Mouse (Mus musculus) embryonic facial prominence, embryonic 14.5 days (tissue): ENCODE data around the gene Afmid. TPM values are rescaled to one million over a fixed set of nuclear protein-coding genes. Genes with fewer than 3 reads are reported as not detected.

Source experiments
- ATAC-seq: fragments of 200-750 bp; cut with Nextera tagmentation; 2 replicates; pipeline ENCODE4 v1.8.0; 2017; ENCODE audit warnings: low read depth, moderate number of reproducible peaks, moderate TSS enrichment
- DNase-seq: peaks from one replicate; pipeline ENCODE4 v3.0.0-alpha.2; 2015; ENCODE audit warnings: low spot score
- H3K27ac ChIP-seq: fragments of 300-500 bp; sonication (generic); replicated peaks from 2 replicates; pipeline ENCODE4 v1.5.1; 2014; ENCODE audit warnings: low read depth, mild to moderate bottlenecking, low read length, moderate library complexity
- H3K27me3 ChIP-seq: fragments of 300-500 bp; sonication (generic); replicated peaks from 2 replicates; pipeline ENCODE4 v1.6.1; 2014; ENCODE audit warnings: low read length; ENCODE audit not compliant: control insufficient read depth, insufficient read depth
- H3K36me3 ChIP-seq: fragments of 300-500 bp; sonication (generic); 2 replicates; pipeline ENCODE4 v1.6.1; 2014; ENCODE audit warnings: low read length, mixed read lengths; ENCODE audit not compliant: control insufficient read depth, insufficient read depth
- H3K4me1 ChIP-seq: fragments of 300-500 bp; sonication (generic); 2 replicates; pipeline ENCODE4 v1.6.1; 2014; ENCODE audit warnings: antibody characterized with exemption, low read length; ENCODE audit not compliant: control insufficient read depth, insufficient read depth
- H3K4me2 ChIP-seq: fragments of 300-500 bp; sonication (generic); 2 replicates; pipeline ENCODE4 v1.6.1; 2014; ENCODE audit warnings: low read depth, mild to moderate bottlenecking, low read length, moderate library complexity, mixed read lengths
- H3K4me3 ChIP-seq: fragments of 300-500 bp; sonication (generic); 2 replicates; pipeline ENCODE4 v1.5.1; 2014; ENCODE audit warnings: low read depth, mild to moderate bottlenecking, low read length
- H3K9ac ChIP-seq: fragments of 300-500 bp; sonication (generic); 2 replicates; pipeline ENCODE4 v1.6.1; 2014; ENCODE audit warnings: low read depth, mild to moderate bottlenecking, low read length, moderate library complexity, mixed read lengths
- H3K9me3 ChIP-seq: fragments of 300-500 bp; sonication (generic); 2 replicates; pipeline ENCODE4 v1.6.1; 2016; ENCODE audit warnings: low read length; ENCODE audit not compliant: control insufficient read depth
- WGBS: fragments of 180-500 bp; shearing (Covaris S2); extraction: QIAGEN DNeasy Blood & Tissue Kit; methylation state at CpG from one replicate; pipeline ENCODE4 v1.1.7; 2014; 5-methylcytosine and 5-hydroxymethylcytosine counted together
- polyA plus RNA-seq: library from polyadenylated mRNA; unstranded; fragments of >200 nt; fragmentation: Nextera tagmentation; extraction: Ambion mirVana; gene quantifications from 2 replicates; pipeline ENCODE4 v1.2.1, GENCODE M21; 2014

The Afmid gene
- polyA plus RNA-seq, 1 experiment from 2014 or later = 5.5 TPM

GRCm38 (mm10) chr11:117878892-117879291, 53.2 kb downstream of the Afmid start:
- Histone ChIP-seq H3K27ac (peak overlapping the region; percentile 49), H3K4me3 (no peak overlapping the region), H3K4me2 (peak overlapping the region; percentile 32; the same call in 1 of the 2 replicates), H3K4me1 (peaks cover 18% of the 10 kb centered on the region), H3K9ac (peak overlapping the region; percentile 50), H3K36me3 (no peaks in the 10 kb centered on the region), H3K9me3 (no peaks in the 10 kb centered on the region), H3K27me3 (no peaks in the 10 kb centered on the region)
- 13% methylated on average over 8 of the region's 8 CpGs for WGBS
- ATAC-seq (no peak; the same call in 1 of the 2 replicates), DNase-seq (no peak)

- no peaks in the 10 kb centered on the region for H3K27me3 ChIP-seq
- 80% methylated on average over 6 of the region's 6 CpGs for WGBS
- H3K4me3 ChIP-seq = no peak overlapping the region
- H3K27ac ChIP-seq = no peak overlapping the region
- H3K4me2 ChIP-seq = no peak overlapping the region
- no peak for DNase-seq
- no peak overlapping the region for H3K9ac ChIP-seq
- no peak for ATAC-seq
- H3K36me3 ChIP-seq = no peaks in the 10 kb centered on the region
- H3K9me3 ChIP-seq = no peaks in the 10 kb centered on the region
- H3K4me1 ChIP-seq = peaks cover 20% of the 10 kb centered on the region
These were observed 54.0 kb downstream of the Afmid start for GRCm38 (mm10) chr11:117879676-117880075.

- no peak for ATAC-seq
- Histone ChIP-seq H3K9ac (no peak overlapping the region), H3K4me1 (peaks cover 20% of the 10 kb centered on the region), H3K4me2 (no peak overlapping the region), H3K36me3 (no peaks in the 10 kb centered on the region), H3K9me3 (no peaks in the 10 kb centered on the region), H3K4me3 (no peak overlapping the region), H3K27me3 (no peaks in the 10 kb centered on the region), H3K27ac (no peak overlapping the region)
- DNase-seq = no peak
- 88% methylated on average over 9 of the region's 9 CpGs for WGBS
These were observed 54.7 kb downstream of the Afmid start for GRCm38 (mm10) chr11:117880336-117880976.

DNA sequence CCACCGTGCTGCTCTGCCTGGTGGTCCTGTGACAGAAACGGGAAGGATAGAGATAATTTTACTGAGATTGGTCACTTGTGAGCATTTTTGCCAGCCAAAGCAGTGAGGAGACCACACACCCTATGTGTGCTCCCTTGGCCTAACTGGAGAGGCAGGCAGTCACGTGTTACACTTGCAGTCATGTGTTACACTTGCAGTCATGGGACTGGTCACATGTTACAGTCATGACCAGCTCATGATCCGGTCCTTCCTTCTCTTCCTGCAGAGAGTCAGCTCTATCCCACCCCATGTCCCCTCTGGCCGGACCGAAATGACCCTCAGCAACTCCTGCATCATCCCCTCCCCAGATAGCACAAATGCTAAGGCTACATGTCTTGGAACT, 55.2 kb downstream of the Afmid start:
- Histone ChIP-seq H3K9me3 (no peaks in the 10 kb centered on the region), H3K36me3 (no peaks in the 10 kb centered on the region), H3K27me3 (no peaks in the 10 kb centered on the region), H3K4me1 (peaks cover 20% of the 10 kb centered on the region), H3K4me2 (no peak overlapping the region), H3K4me3 (no peak overlapping the region), H3K27ac (no peak overlapping the region), H3K9ac (no peak overlapping the region)
- DNase-seq (no peak), ATAC-seq (no peak)
- 80% methylated on average over 6 of the region's 6 CpGs for WGBS

DNA sequence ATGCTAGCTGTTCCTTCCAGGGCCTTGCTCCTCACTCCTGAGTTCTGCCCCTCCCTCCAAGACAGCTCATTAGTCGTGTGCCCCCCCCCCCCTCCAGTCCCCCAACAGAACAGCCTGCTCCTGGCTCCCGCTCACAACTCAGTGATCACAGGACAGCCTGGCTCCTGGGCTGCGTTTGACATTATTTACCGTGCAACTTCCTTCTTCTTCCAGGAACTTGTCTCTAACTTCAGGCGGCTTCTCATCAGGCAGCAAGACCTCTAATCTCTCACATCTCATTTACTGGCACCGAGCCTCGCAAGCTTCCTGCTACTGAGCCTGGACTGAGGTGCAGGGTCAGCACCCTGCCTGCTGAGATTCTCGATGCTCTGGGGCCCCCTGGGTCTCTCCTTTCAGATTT, 56.1 kb downstream of the Afmid start:
- Histone ChIP-seq H3K27me3 (no peaks in the 10 kb centered on the region), H3K9ac (no peak overlapping the region), H3K4me2 (no peak overlapping the region), H3K4me3 (no peak overlapping the region), H3K27ac (no peak overlapping the region), H3K4me1 (peaks cover 20% of the 10 kb centered on the region), H3K36me3 (no peaks in the 10 kb centered on the region), H3K9me3 (no peaks in the 10 kb centered on the region)
- DNase-seq = peak; percentile 56
- ATAC-seq = no peak
- 11% methylated on average over 8 of the region's 8 CpGs for WGBS

GRCm38 (mm10) chr11:117882208-117882607, 56.5 kb downstream of the Afmid start:
- H3K4me2 ChIP-seq = no peak overlapping the region
- 75% methylated on average over 1 of the region's 1 CpGs for WGBS
- H3K27ac ChIP-seq = no peak overlapping the region
- no peak overlapping the region for H3K9ac ChIP-seq
- no peaks in the 10 kb centered on the region for H3K36me3 ChIP-seq
- ATAC-seq = no peak
- H3K4me3 ChIP-seq = no peak overlapping the region
- H3K27me3 ChIP-seq = no peaks in the 10 kb centered on the region
- H3K4me1 ChIP-seq = peaks cover 20% of the 10 kb centered on the region
- H3K9me3 ChIP-seq = no peaks in the 10 kb centered on the region
- no peak for DNase-seq

- H3K27me3 ChIP-seq = peaks cover 3% of the 10 kb centered on the region
- H3K4me1 ChIP-seq = peaks cover 37% of the 10 kb centered on the region
- 49% methylated on average over 5 of the region's 5 CpGs for WGBS
- no peak overlapping the region for H3K9ac ChIP-seq
- H3K9me3 ChIP-seq = no peaks in the 10 kb centered on the region
- ATAC-seq = no peak
- H3K27ac ChIP-seq = no peak overlapping the region
- no peak for DNase-seq
- H3K4me2 ChIP-seq = no peak overlapping the region
- no peak overlapping the region for H3K4me3 ChIP-seq
- no peaks in the 10 kb centered on the region for H3K36me3 ChIP-seq
These were observed 60.3 kb downstream of the Afmid start for GRCm38 (mm10) chr11:117886000-117886399.

- peaks cover 3% of the 10 kb centered on the region for H3K27me3 ChIP-seq
- peak overlapping the region; percentile 28 for H3K4me3 ChIP-seq
- DNase-seq = no peak
- H3K9ac ChIP-seq = peak overlapping the region; percentile 54
- 16% methylated on average over 20 of the region's 20 CpGs for WGBS
- H3K36me3 ChIP-seq = no peaks in the 10 kb centered on the region
- peak overlapping the region; percentile 25; the same call in 1 of the 2 replicates for H3K27ac ChIP-seq
- H3K4me2 ChIP-seq = peak overlapping the region; percentile 58
- ATAC-seq = no peak
- peaks cover 35% of the 10 kb centered on the region for H3K4me1 ChIP-seq
- H3K9me3 ChIP-seq = no peaks in the 10 kb centered on the region
These were observed 62.6 kb downstream of the Afmid start for GRCm38 (mm10) chr11:117888168-117888852.
